In the genomic region with DNA sequence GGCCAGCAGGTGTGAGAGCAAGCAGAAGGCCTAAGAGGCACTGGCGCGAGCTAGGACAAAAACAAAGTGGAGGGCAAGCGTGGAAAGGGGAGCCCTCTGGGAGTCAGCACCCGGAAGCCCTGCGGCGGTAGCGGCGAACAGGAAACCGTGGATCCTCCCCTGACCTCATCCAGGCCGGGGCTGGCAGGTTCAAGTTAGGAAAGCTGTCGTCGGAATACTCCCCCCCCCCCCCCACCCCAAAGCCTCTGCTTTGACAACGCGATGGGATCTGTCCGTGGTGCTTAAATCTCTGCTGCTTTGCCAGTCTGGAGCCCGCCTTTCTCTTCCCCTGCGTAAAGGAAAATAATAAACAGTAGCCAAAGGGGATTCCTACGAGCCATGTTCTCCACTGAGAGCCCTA, we compare ENCODE assay signal across 9 mouse cellular contexts. TPM values are rescaled to one million over a fixed set of nuclear protein-coding genes. Genes with fewer than 3 reads are reported as not detected.
DNase-seq lines count a peak whose midpoint lies in the region; ATAC-seq lines count a peak whose summit lies in the region.
"Had no signal": no experiment of that assay in that cellular context is flagged by ENCODE, and none has a peak within 500 bp of the region (broad histone marks: within the 10 kb centered on the region; RNA-seq: fewer than 3 reads in every experiment).

No protein-coding gene starts in this region.

- no peaks in the 10 kb centered on the region for H3K9me3 ChIP-seq in embryonic facial prominence, embryonic 10.5 days
- no peaks in the 10 kb centered on the region for H3K9me3 ChIP-seq in hindbrain, embryonic 13.5 days

- peaks cover 36% of the 10 kb centered on the region for H3K4me1 ChIP-seq in embryonic facial prominence, embryonic 10.5 days
- peaks cover 42% of the 10 kb centered on the region for H3K4me1 ChIP-seq in hindbrain, embryonic 13.5 days (replicated peaks)

- peak overlapping the region; percentile 76 for H3K4me2 ChIP-seq in hindbrain, embryonic 13.5 days

- WGBS in embryonic facial prominence, embryonic 10.5 days, result under 1% methylated on average over 18 of the region's 18 CpGs
- WGBS in hindbrain, embryonic 13.5 days, result under 1% methylated on average over 17 of the region's 18 CpGs

- peaks cover 99% of the 10 kb centered on the region for H3K27me3 ChIP-seq in embryonic facial prominence, embryonic 10.5 days (replicated peaks; ENCODE audit: low read depth, poor library complexity, severe bottlenecking)
- H3K27me3 ChIP-seq in hindbrain, embryonic 13.5 days, result peaks cover 93% of the 10 kb centered on the region

- H3K4me3 ChIP-seq in embryonic facial prominence, embryonic 10.5 days, result peak overlapping the region; percentile 34
- H3K4me3 ChIP-seq in hindbrain, embryonic 13.5 days, result peak overlapping the region; percentile 50

- no peak for ATAC-seq in hindbrain, embryonic 13.5 days (ENCODE audit: low FRiP score)
- ATAC-seq in erythroblast, adult 5-6 weeks (replicated peaks; ENCODE audit: low FRiP score, poor library complexity, severe bottlenecking), result no peak
- no peak for ATAC-seq in frontal cortex, adult (ENCODE audit: low TSS enrichment)

- H3K36me3 ChIP-seq in embryonic facial prominence, embryonic 10.5 days (replicated peaks), result no peaks in the 10 kb centered on the region
- no peaks in the 10 kb centered on the region for H3K36me3 ChIP-seq in hindbrain, embryonic 13.5 days

- H3K27ac ChIP-seq in embryonic facial prominence, embryonic 10.5 days (replicated peaks), result no peak overlapping the region
- H3K27ac ChIP-seq in hindbrain, embryonic 13.5 days, result peak overlapping the region; percentile 35; the same call in 1 of the 2 replicates

- peak; percentile 28 for DNase-seq in ovary, postnatal 10 days (ENCODE audit: low spot score)
- no peak for DNase-seq in ovary, adult 18-20 months (ENCODE audit: low spot score)
- peak; percentile 81 for DNase-seq in embryonic facial prominence, embryonic 10.5 days (ENCODE audit: low spot score)
- peak; percentile 12 for DNase-seq in lung, postnatal 36 days
- DNase-seq in cerebellum, adult 18-20 months, result no peak

- H3K9ac ChIP-seq in hindbrain, embryonic 13.5 days, result 0 out of 2 replicates have a peak overlapping the region, but pooled peaks have one; percentile 43

RNA-seq across cellular contexts. Expression of a gene that starts 1.7 kb away (rescaled TPM):
- 0.15 and 0.16 TPM in 2 replicates for polyA plus RNA-seq in embryonic facial prominence, embryonic 10.5 days (2016; fragmentation: Nextera tagmentation; extraction: Ambion mirVana)
- polyA plus RNA-seq in hindbrain, embryonic 13.5 days (2015; fragmentation: Nextera tagmentation; extraction: Ambion mirVana), result 4.9 and 5.3 TPM in 2 replicates
- total RNA-seq in erythroblast, adult 5-6 weeks (2015; ENCODE audit: low replicate concordance), result not detected in 2 replicates
- not detected in 2 replicates for total RNA-seq in erythroblast, adult 5-6 weeks (2017; ENCODE audit: low replicate concordance)
- polyA plus RNA-seq: liver, embryonic 16.5 days had no signal

Comparison
In these comparisons a context has a peak if more than half of its experiments do, and no peak if none do; other contexts are left out.
1. DNase-seq: peak in ovary, postnatal 10 days (single experiment), embryonic facial prominence, embryonic 10.5 days (single experiment) and lung, postnatal 36 days (single experiment); none in ovary, adult 18-20 months (single experiment) and cerebellum, adult 18-20 months (0 of 2).